Mouse (Mus musculus) ES-Bruce4 (cell line): ENCODE results near the gene Upk3a. TPM values are rescaled to one million over a fixed set of nuclear protein-coding genes. Genes with fewer than 3 reads are reported as not detected.

ENCODE experiments used
- H3K27ac ChIP-seq: 2 replicates; pipeline ENCODE4 v1.5.1; 2012; ENCODE audit warnings: low read length, inconsistent platforms; ENCODE audit not compliant: insufficient read depth
- H3K27me3 ChIP-seq: 2 replicates; pipeline ENCODE4 v1.6.1; 2012; ENCODE audit warnings: mild to moderate bottlenecking, low read length, inconsistent platforms; ENCODE audit not compliant: control insufficient read depth, poor library complexity, insufficient read depth, severe bottlenecking
- H3K36me3 ChIP-seq: 2 replicates; pipeline ENCODE4 v1.6.1; 2012; ENCODE audit warnings: inconsistent platforms, mild to moderate bottlenecking, low read length, moderate library complexity; ENCODE audit not compliant: control insufficient read depth, poor library complexity, insufficient read depth, severe bottlenecking
- H3K4me1 ChIP-seq: one replicate; pipeline ENCODE4 v1.8.1; 2011; ENCODE audit warnings: low read length; ENCODE audit not compliant: control insufficient read depth, insufficient read depth
- H3K4me3 ChIP-seq: 2 replicates; pipeline ENCODE4 v1.5.1; 2011; ENCODE audit warnings: low read depth, mild to moderate bottlenecking, low read length
- H3K9ac ChIP-seq: 2 replicates; pipeline ENCODE4 v1.6.1; 2012; ENCODE audit warnings: low read depth, mild to moderate bottlenecking, inconsistent platforms; ENCODE audit not compliant: poor library complexity, severe bottlenecking
- H3K9me3 ChIP-seq: replicated peaks from 2 replicates; pipeline ENCODE4 v1.6.1; 2012; ENCODE audit warnings: mild to moderate bottlenecking, low read length, inconsistent platforms; ENCODE audit not compliant: control insufficient read depth, poor library complexity, insufficient read depth, severe bottlenecking
- CTCF ChIP-seq: IDR thresholded peaks from one replicate; pipeline ENCODE4 v1.8.1; 2011; ENCODE audit warnings: low read depth, low read length
- EP300 ChIP-seq: IDR thresholded peaks from 2 replicates; pipeline ENCODE4 v1.6.1; 2011; ENCODE audit warnings: low read depth, low read length; ENCODE audit not compliant: insufficient read depth
- POLR2A ChIP-seq: IDR thresholded peaks from one replicate; pipeline ENCODE4 v1.8.1; 2011; ENCODE audit warnings: low read length; ENCODE audit not compliant: insufficient read depth
- polyA plus RNA-seq: library from polyadenylated mRNA; stranded (reverse); fragments of >200 nt; gene quantifications from 2 replicates; pipeline ENCODE4 v1.2.4, GENCODE M21; 2011; ENCODE audit warnings: low read depth; ENCODE audit not compliant: missing spikeins, insufficient read depth, insufficient read length

Gene Upk3a
- polyA plus RNA-seq, 1 experiment, result not detected

- no peak overlapping the region for H3K9ac ChIP-seq
- H3K27me3 ChIP-seq, result no peaks in the 10 kb centered on the region
- TF ChIP-seq CTCF (no peak), EP300 (no peak), POLR2A (no peak)
- H3K4me1 ChIP-seq, result no peaks in the 10 kb centered on the region
- H3K9me3 ChIP-seq, result no peaks in the 10 kb centered on the region
- H3K4me3 ChIP-seq, result no peak overlapping the region
- no peaks in the 10 kb centered on the region for H3K36me3 ChIP-seq
- no peak overlapping the region for H3K27ac ChIP-seq
Measured at GRCm38 (mm10) chr15:85043761-85044160, 26.8 kb downstream of the Upk3a start.

- no peak overlapping the region for H3K9ac ChIP-seq
- H3K36me3 ChIP-seq, result 0 out of 2 replicates have a peak, but pooled peaks cover 2% of the 10 kb centered on the region
- no peaks in the 10 kb centered on the region for H3K4me1 ChIP-seq
- H3K27me3 ChIP-seq, result no peaks in the 10 kb centered on the region
- H3K27ac ChIP-seq, result no peak overlapping the region
- H3K4me3 ChIP-seq, result no peak overlapping the region
- no peaks in the 10 kb centered on the region for H3K9me3 ChIP-seq
- TF ChIP-seq POLR2A, result no peak
Measured at GRCm38 (mm10) chr15:85046230-85046950, 29.4 kb downstream of the Upk3a start.

GRCm38 (mm10) chr15:85047865-85048264 lies 30.9 kb downstream of the Upk3a start:
- Histone ChIP-seq H3K36me3 (0 out of 2 replicates have a peak, but pooled peaks cover 2% of the 10 kb centered on the region), H3K9me3 (no peaks in the 10 kb centered on the region), H3K27ac (no peak overlapping the region), H3K4me1 (no peaks in the 10 kb centered on the region), H3K9ac (no peak overlapping the region), H3K27me3 (no peaks in the 10 kb centered on the region), H3K4me3 (no peak overlapping the region)
- TF ChIP-seq POLR2A (no peak), CTCF (no peak), EP300 (no peak)

- no peaks in the 10 kb centered on the region for H3K4me1 ChIP-seq
- TF ChIP-seq POLR2A, result no peak
- TF ChIP-seq EP300, result no peak
- no peak for TF ChIP-seq CTCF
- no peak overlapping the region for H3K27ac ChIP-seq
- no peaks in the 10 kb centered on the region for H3K27me3 ChIP-seq
- no peak overlapping the region for H3K4me3 ChIP-seq
- no peaks in the 10 kb centered on the region for H3K9me3 ChIP-seq
- 0 out of 2 replicates have a peak, but pooled peaks cover 2% of the 10 kb centered on the region for H3K36me3 ChIP-seq
- no peak overlapping the region for H3K9ac ChIP-seq
Measured at GRCm38 (mm10) chr15:85049758-85050157, 32.8 kb downstream of the Upk3a start.

GRCm38 (mm10) chr15:85054098-85054497 lies 37.2 kb downstream of the Upk3a start:
- H3K36me3 ChIP-seq, result peaks cover 2% of the 10 kb centered on the region; the same call in 1 of the 2 replicates
- no peaks in the 10 kb centered on the region for H3K27me3 ChIP-seq
- no peak overlapping the region for H3K4me3 ChIP-seq
- TF ChIP-seq EP300 (no peak), CTCF (no peak), POLR2A (no peak)
- H3K9me3 ChIP-seq, result no peaks in the 10 kb centered on the region
- H3K27ac ChIP-seq, result no peak overlapping the region
- H3K9ac ChIP-seq, result no peak overlapping the region
- peaks cover 3% of the 10 kb centered on the region for H3K4me1 ChIP-seq

- TF ChIP-seq POLR2A (no peak), CTCF (no peak), EP300 (no peak)
- Histone ChIP-seq H3K36me3 (peaks cover 2% of the 10 kb centered on the region), H3K9ac (no peak overlapping the region), H3K27me3 (no peaks in the 10 kb centered on the region; the same call in 1 of the 2 replicates), H3K4me3 (no peak overlapping the region), H3K27ac (no peak overlapping the region), H3K4me1 (peaks cover 3% of the 10 kb centered on the region), H3K9me3 (no peaks in the 10 kb centered on the region)
Measured at GRCm38 (mm10) chr15:85055186-85055585, 38.2 kb downstream of the Upk3a start.
